Mouse (Mus musculus): ENCODE data around the gene Eif4g3. TPM values are rescaled to one million over a fixed set of nuclear protein-coding genes. Genes with fewer than 3 reads are reported as not detected.

Gene Eif4g3
- polyA plus RNA-seq, 1 experiment = 34.5 TPM

DNA sequence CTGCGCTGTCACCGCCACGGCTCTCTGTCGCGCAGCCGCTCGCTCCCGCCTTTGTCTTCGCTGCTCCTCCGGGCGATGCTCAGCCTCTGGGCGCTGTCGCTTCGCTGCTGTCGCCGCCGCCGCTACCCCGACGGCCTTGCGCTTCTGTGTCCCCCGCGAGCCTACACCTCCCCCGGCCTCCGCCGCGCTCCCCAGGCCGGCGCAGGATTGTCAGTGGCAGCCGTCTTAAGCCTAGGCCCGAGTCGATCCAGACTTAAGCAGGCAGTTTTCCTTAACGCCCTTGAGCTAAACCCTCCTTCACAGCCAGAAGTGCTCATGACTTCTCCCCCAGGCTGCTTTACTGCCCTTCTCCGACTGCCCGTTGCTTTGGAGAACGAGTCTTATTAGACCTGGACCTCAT lies 224.6 kb downstream of the Eif4g3 start:
- peak overlapping the region; percentile 99 for H3K4me3 ChIP-seq (replicated peaks)
- H3K9me3 ChIP-seq = no peaks in the 10 kb centered on the region
- peaks cover 79% of the 10 kb centered on the region for H3K4me1 ChIP-seq
- H3K27me3 ChIP-seq (replicated peaks) = no peaks in the 10 kb centered on the region
- H3K36me3 ChIP-seq (replicated peaks; ENCODE audit: low read length) = peaks cover 37% of the 10 kb centered on the region
- no peak for TF ChIP-seq GATA1 (IDR thresholded peaks at IDR 0.05; ENCODE audit: borderline replicate concordance, low read length)
- TF ChIP-seq FLI1 (IDR thresholded peaks at IDR 0.05; ENCODE audit: low read length) = no peak

GRCm38 (mm10) chr4:138217951-138218685 lies 225.3 kb downstream of the Eif4g3 start:
- Histone ChIP-seq H3K4me3 (replicated peaks) (peak overlapping the region; percentile 99), H3K9me3 (no peaks in the 10 kb centered on the region), H3K4me1 (peaks cover 81% of the 10 kb centered on the region), H3K27me3 (replicated peaks) (no peaks in the 10 kb centered on the region), H3K36me3 (replicated peaks; ENCODE audit: low read length) (peaks cover 44% of the 10 kb centered on the region)
- no peak for TF ChIP-seq GATA1 (IDR thresholded peaks at IDR 0.05; ENCODE audit: borderline replicate concordance, low read length)
- no peak for TF ChIP-seq FLI1 (IDR thresholded peaks at IDR 0.05; ENCODE audit: low read length)

- H3K4me1 ChIP-seq = peaks cover 81% of the 10 kb centered on the region
- H3K4me3 ChIP-seq (replicated peaks) = peak overlapping the region; percentile 99
- no peaks in the 10 kb centered on the region for H3K9me3 ChIP-seq
- no peaks in the 10 kb centered on the region for H3K27me3 ChIP-seq (replicated peaks)
- no peak for TF ChIP-seq GATA1 (IDR thresholded peaks at IDR 0.05; ENCODE audit: borderline replicate concordance, low read length)
- TF ChIP-seq FLI1 (IDR thresholded peaks at IDR 0.05; ENCODE audit: low read length) = no peak
- H3K36me3 ChIP-seq (replicated peaks; ENCODE audit: low read length) = peaks cover 56% of the 10 kb centered on the region
Observed at GRCm38 (mm10) chr4:138219331-138219730, 226.5 kb downstream of the Eif4g3 start.

DNA sequence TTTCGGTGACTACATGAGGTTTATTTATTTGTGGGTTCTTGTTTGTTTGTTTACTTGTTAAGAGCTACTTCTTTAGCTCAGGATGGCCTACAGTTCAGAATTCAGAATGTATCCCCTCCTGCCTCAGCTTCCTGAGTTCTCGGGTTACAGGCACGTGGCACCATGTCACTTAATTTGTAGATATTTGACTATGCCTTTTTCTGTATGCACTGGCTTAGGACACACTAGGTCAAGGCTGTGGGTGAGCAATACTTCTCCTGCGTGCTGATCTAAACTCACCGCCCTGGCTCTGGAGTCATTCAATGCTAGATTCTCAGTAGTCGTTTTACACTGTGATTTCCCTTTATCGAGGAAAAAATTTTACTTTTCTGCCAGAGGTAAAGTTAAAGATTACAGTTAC lies 227.9 kb downstream of the Eif4g3 start:
- no peaks in the 10 kb centered on the region for H3K9me3 ChIP-seq
- peaks cover 69% of the 10 kb centered on the region for H3K4me1 ChIP-seq
- no peaks in the 10 kb centered on the region for H3K27me3 ChIP-seq (replicated peaks)
- H3K36me3 ChIP-seq (replicated peaks; ENCODE audit: low read length) = peaks cover 69% of the 10 kb centered on the region
- peak overlapping the region; percentile 99 for H3K4me3 ChIP-seq (replicated peaks)
- TF ChIP-seq GATA1 (IDR thresholded peaks at IDR 0.05; ENCODE audit: borderline replicate concordance, low read length) (no peak), FLI1 (IDR thresholded peaks at IDR 0.05; ENCODE audit: low read length) (no peak)

DNA sequence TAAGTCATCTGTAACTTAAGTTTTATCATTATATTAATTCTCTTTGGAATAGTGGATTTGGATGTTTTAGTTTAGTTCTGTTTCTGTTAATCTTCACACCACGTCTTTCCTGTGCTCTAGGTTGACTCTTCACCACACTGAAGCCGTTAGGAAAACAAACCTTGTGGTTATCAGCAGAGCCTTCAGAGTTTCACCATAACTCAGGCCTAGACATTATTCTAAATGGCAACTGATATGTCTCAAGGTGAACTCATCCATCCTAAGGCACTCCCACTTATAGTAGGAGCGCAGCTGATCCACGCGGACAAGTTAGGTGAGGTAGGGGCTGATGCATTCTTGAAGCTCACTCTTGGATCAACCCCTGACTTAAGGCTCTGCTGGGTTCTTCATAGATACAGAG lies 228.6 kb downstream of the Eif4g3 start:
- Histone ChIP-seq H3K4me1 (peaks cover 64% of the 10 kb centered on the region), H3K4me3 (replicated peaks) (peak overlapping the region; percentile 99), H3K9me3 (no peaks in the 10 kb centered on the region), H3K36me3 (replicated peaks; ENCODE audit: low read length) (peaks cover 76% of the 10 kb centered on the region), H3K27me3 (replicated peaks) (no peaks in the 10 kb centered on the region)
- no peak for TF ChIP-seq FLI1 (IDR thresholded peaks at IDR 0.05; ENCODE audit: low read length)
- TF ChIP-seq GATA1 (IDR thresholded peaks at IDR 0.05; ENCODE audit: borderline replicate concordance, low read length) = no peak

DNA sequence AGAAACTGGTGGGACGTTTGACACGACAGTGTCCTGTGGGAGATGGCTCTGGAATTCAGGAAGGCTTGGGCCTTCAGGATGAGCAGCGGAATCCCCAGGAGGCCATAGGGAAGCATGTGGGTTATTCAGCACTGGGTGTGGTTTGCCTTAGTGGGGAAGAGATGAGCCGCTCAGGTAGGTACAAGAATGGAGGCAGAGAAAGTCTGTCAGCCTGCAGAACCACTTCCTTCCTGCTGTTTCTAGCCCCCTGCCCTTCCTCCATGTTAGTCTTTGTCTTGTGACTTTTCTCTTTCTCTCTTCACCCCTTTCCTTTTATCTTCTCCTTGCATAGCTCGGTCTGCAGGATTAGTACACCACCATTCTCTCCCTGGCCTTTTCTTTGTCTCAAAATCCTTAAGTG lies 229.6 kb downstream of the Eif4g3 start:
- H3K27me3 ChIP-seq (replicated peaks) = no peaks in the 10 kb centered on the region
- no peaks in the 10 kb centered on the region for H3K9me3 ChIP-seq
- peaks cover 64% of the 10 kb centered on the region for H3K4me1 ChIP-seq
- peaks cover 84% of the 10 kb centered on the region for H3K36me3 ChIP-seq (replicated peaks; ENCODE audit: low read length)
- H3K4me3 ChIP-seq (replicated peaks) = peak overlapping the region; percentile 25
- TF ChIP-seq FLI1 (IDR thresholded peaks at IDR 0.05; ENCODE audit: low read length) (no peak), GATA1 (IDR thresholded peaks at IDR 0.05; ENCODE audit: borderline replicate concordance, low read length) (no peak)

- no peaks in the 10 kb centered on the region for H3K27me3 ChIP-seq (replicated peaks)
- H3K4me1 ChIP-seq = peaks cover 57% of the 10 kb centered on the region
- H3K9me3 ChIP-seq = no peaks in the 10 kb centered on the region
- no peak overlapping the region for H3K4me3 ChIP-seq (replicated peaks)
- no peak for TF ChIP-seq GATA1 (IDR thresholded peaks at IDR 0.05; ENCODE audit: borderline replicate concordance, low read length)
- H3K36me3 ChIP-seq (replicated peaks; ENCODE audit: low read length) = peaks cover 93% of the 10 kb centered on the region
Observed at GRCm38 (mm10) chr4:138223623-138224022, 230.8 kb downstream of the Eif4g3 start.

GRCm38 (mm10) chr4:138246756-138247665 lies 254.2 kb downstream of the Eif4g3 start:
- peaks cover 70% of the 10 kb centered on the region for H3K36me3 ChIP-seq (replicated peaks; ENCODE audit: low read length)
- H3K4me1 ChIP-seq = peaks cover 39% of the 10 kb centered on the region
- H3K4me3 ChIP-seq (replicated peaks) = no peak overlapping the region
- no peaks in the 10 kb centered on the region for H3K9me3 ChIP-seq
- H3K27me3 ChIP-seq (replicated peaks) = peaks cover 18% of the 10 kb centered on the region
- TF ChIP-seq GATA1 (IDR thresholded peaks at IDR 0.05; ENCODE audit: borderline replicate concordance, low read length) (no peak), FLI1 (IDR thresholded peaks at IDR 0.05; ENCODE audit: low read length) (no peak)

DNA sequence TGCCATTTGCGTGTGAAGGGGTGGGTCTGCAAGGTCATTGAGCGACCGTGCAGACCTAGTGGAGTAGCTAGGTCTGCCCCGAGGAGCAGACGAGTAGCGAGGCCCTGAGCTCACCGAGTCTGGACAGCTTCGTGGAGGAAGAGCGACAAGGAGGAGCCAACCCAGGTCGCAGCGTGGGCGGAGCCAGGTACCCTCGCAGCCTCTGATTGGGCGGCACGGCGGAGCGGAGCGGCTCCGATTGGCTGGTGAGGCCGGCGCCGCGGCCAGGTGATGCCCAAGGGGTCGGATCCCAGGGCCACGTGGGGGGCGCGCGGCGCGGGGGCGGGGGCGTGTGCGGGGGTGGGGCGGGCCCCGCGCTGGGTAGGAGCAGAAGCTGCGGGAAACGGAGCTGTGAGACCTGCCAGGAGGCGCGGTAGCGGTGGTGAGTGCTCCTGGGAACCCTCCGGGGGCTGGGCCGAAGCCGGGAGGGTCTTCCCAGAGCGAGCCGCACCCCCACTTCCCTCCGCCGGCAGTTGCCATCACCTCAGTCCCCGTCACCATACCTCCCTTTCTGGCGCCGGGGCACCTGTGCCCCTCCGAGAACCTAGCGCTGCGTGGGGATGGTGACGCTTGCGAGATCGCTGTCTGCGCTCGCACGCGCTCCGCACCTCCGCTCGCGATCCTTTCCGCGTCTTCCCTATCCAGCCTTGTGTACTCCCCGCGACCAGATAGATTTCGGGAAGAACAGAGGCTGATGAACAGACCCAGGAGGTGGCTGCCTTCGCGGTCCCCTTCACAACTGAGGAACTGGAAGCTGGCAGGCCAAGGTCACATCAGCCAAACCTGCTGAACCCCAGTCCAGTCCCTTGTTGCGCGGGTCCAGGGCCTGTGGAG lies 257.5 kb downstream of the Eif4g3 start, which contains the start of the genes Sh2d5 and Kif17:
TSS of gene Sh2d5 (plus strand) at position 316 of the 873 bp plus-strand sequence.
TSS of gene Kif17 (plus strand) at position 348 of the 873 bp plus-strand sequence.
- Histone ChIP-seq H3K4me3 (replicated peaks) (peak within 1 kb of the TSS; percentile 93), H3K36me3 (replicated peaks; ENCODE audit: low read length) (peaks cover 64% of the 10 kb centered on the region), H3K9me3 (no peaks in the 10 kb centered on the region), H3K27me3 (replicated peaks) (peaks cover 42% of the 10 kb centered on the region), H3K4me1 (peaks cover 73% of the 10 kb centered on the region)
- TF ChIP-seq FLI1 (IDR thresholded peaks at IDR 0.05; ENCODE audit: low read length) = no peak
- no peak for TF ChIP-seq GATA1 (IDR thresholded peaks at IDR 0.05; ENCODE audit: borderline replicate concordance, low read length)
